Mouse (Mus musculus): Measurements from ENCODE around the gene Stx11. TPM values are rescaled to one million over a fixed set of nuclear protein-coding genes. Genes with fewer than 3 reads are reported as not detected.
"Not testable (repeated sequence)": the region's sequence is repeated elsewhere in the genome, so short reads cannot be mapped to it uniquely, and the experiment has no call there.

Gene Stx11
- polyA plus RNA-seq, 1 experiment from 2014 or later, result 3.2 TPM

DNA sequence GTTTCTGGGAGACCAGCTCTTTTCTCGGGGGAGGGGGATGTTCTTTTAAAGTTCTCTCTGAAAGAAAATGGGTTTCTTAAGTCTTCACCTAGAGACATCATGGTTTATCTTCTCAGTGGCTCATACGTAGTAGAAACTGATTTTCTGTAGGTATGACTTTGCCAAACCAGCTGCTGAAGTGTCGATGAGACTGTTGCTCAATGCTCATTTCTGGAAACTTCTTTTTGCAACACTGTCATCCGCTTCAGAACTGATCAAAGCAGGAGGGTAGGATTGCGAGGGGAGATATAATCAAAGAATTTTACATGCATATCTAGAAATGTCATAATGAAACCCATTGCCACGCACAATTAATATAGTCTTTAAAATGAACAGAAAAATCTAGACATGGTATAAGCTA is 10.5 kb upstream of the Stx11 start:
- H3K27ac ChIP-seq (ENCODE audit: low read depth), result no peak overlapping the region
- no peak overlapping the region for H3K4me2 ChIP-seq (ENCODE audit: low read length)
- no peaks in the 10 kb centered on the region for H3K4me1 ChIP-seq (replicated peaks; ENCODE audit: control insufficient read depth, insufficient read depth, low read length)
- no peaks in the 10 kb centered on the region for H3K27me3 ChIP-seq (replicated peaks; ENCODE audit: control insufficient read depth, insufficient read depth, low read length)
- DNase-seq (ENCODE audit: low spot score) (no peak), ATAC-seq (replicated peaks; ENCODE audit: low FRiP score, low TSS enrichment, low read depth) (no peak)
- no peaks in the 10 kb centered on the region for H3K36me3 ChIP-seq (ENCODE audit: control insufficient read depth, insufficient read depth, low read length)
- H3K9me3 ChIP-seq (ENCODE audit: control insufficient read depth, low read length), result no peaks in the 10 kb centered on the region
- no peak overlapping the region for H3K4me3 ChIP-seq (ENCODE audit: low read depth, low read length)
- WGBS, result 92% methylated on average over 6 of the region's 6 CpGs
- no peak overlapping the region for H3K9ac ChIP-seq (ENCODE audit: low read length)

DNA sequence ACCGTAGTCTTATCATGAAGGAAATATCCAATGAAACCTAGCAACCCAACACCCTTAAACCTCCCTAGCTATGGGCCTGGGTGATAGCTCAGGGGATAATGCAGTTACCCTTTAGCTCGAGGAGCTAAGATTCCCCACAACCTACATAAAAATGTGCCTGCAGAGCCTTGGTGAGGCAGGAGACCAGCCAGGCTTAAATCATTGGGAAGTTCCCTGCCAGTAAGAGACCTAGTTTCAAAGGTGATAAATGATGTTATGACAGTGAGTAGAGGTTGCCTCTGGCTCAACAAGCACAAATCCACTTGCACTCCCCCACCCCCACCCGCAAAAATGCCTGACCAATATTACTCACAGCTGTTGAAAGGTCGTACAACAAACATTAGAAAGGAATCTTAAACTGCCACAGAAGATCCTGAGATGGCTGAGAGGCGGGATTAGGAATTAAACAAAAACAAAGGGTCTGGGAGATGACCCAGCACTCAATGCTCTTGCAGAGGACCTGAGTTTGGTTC is 1.6 kb upstream of the Stx11 start:
- H3K4me2 ChIP-seq (ENCODE audit: low read length), result no peak overlapping the region
- H3K9me3 ChIP-seq (ENCODE audit: control insufficient read depth, low read length), result no peaks in the 10 kb centered on the region
- H3K36me3 ChIP-seq (ENCODE audit: control insufficient read depth, insufficient read depth, low read length), result no peaks in the 10 kb centered on the region
- H3K27ac ChIP-seq (ENCODE audit: low read depth), result no peak overlapping the region
- DNase-seq (ENCODE audit: low spot score) (no peak), ATAC-seq (replicated peaks; ENCODE audit: low FRiP score, low TSS enrichment, low read depth) (no peak)
- H3K9ac ChIP-seq (ENCODE audit: low read length), result no peak overlapping the region
- 58% methylated on average over 5 of the region's 5 CpGs for WGBS
- no peak overlapping the region for H3K4me3 ChIP-seq (ENCODE audit: low read depth, low read length)
- H3K4me1 ChIP-seq (replicated peaks; ENCODE audit: control insufficient read depth, insufficient read depth, low read length), result 0 out of 2 replicates have a peak, but pooled peaks cover 3% of the 10 kb centered on the region
- H3K27me3 ChIP-seq (replicated peaks; ENCODE audit: control insufficient read depth, insufficient read depth, low read length), result no peaks in the 10 kb centered on the region; the same call in 1 of the 2 replicates

DNA sequence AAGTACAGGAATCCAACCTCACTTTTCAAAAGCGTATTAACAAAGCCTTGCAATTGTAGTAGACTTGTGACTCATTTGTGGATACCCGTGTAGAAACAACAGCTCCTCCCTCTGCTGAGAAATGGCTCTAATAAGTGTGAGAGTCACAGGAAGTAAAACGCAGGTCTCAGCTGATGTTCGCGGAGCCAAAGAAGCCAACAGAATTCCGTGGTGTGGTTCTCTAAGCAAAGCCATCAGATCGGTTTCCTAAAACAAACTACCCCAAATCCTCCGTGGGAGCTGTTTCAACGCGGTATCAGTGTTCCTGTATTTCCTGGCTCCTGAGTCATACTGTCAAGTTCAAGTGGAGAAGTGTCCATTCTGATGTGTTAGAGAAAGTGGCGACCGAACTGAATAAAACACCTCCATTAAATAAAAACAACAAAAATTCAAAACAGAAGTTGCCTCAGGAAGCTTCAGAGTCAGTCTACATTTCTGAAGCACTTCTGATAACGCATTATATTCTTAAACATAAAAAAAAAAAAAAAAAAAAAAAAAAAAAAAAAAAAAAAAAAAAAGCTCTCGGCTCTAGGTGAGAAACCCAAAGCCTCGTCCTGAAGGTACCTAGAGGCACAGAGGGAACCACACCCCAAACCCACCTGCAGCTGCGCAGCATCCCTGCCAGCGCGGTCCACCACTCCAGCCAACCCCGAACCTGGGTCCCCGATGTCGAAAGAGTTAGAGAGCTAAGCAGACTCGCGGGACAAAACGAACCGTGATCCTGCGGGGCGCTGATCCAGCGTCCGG is 543 bp downstream of the Stx11 start:
- Histone ChIP-seq H3K4me3 (ENCODE audit: low read depth, low read length) (peak overlapping the region; percentile 70), H3K27ac (ENCODE audit: low read depth) (no peak overlapping the region), H3K9me3 (ENCODE audit: control insufficient read depth, low read length) (no peaks in the 10 kb centered on the region), H3K4me1 (replicated peaks; ENCODE audit: control insufficient read depth, insufficient read depth, low read length) (0 out of 2 replicates have a peak, but pooled peaks cover 3% of the 10 kb centered on the region), H3K4me2 (ENCODE audit: low read length) (peak overlapping the region; percentile 60), H3K9ac (ENCODE audit: low read length) (peak overlapping the region; percentile 51), H3K36me3 (ENCODE audit: control insufficient read depth, insufficient read depth, low read length) (no peaks in the 10 kb centered on the region), H3K27me3 (replicated peaks; ENCODE audit: control insufficient read depth, insufficient read depth, low read length) (no peaks in the 10 kb centered on the region; the same call in 1 of the 2 replicates)
- ATAC-seq (replicated peaks; ENCODE audit: low FRiP score, low TSS enrichment, low read depth) (peak; percentile 69), DNase-seq (ENCODE audit: low spot score) (peak; percentile 57)
- WGBS, result 8% methylated on average over 28 of the region's 29 CpGs

DNA sequence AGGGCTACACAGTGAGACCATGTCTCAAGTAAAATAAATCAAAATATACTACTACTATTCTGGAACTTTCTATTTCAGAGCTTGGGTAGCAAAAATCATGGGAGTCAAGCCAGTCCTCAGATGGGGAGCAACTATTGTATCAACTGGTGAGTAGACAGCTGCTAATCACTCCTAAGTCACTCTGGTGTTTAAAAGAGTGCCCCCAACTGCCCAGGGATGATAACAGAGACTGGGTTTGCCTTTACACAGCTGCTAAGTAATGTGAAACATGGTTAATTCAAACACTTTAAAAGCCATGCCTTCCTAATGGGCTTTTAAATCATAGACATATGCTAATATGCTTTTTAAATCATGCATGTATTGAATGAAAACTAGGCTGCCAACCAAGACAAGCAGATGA is 1.9 kb downstream of the Stx11 start:
- ATAC-seq (replicated peaks; ENCODE audit: low FRiP score, low TSS enrichment, low read depth), result no peak
- Histone ChIP-seq H3K4me1 (replicated peaks; ENCODE audit: control insufficient read depth, insufficient read depth, low read length) (0 out of 2 replicates have a peak, but pooled peaks cover 3% of the 10 kb centered on the region), H3K27me3 (replicated peaks; ENCODE audit: control insufficient read depth, insufficient read depth, low read length) (no peaks in the 10 kb centered on the region; the same call in 1 of the 2 replicates), H3K36me3 (ENCODE audit: control insufficient read depth, insufficient read depth, low read length) (no peaks in the 10 kb centered on the region), H3K4me2 (ENCODE audit: low read length) (no peak overlapping the region), H3K4me3 (ENCODE audit: low read depth, low read length) (no peak overlapping the region), H3K9me3 (ENCODE audit: control insufficient read depth, low read length) (no peaks in the 10 kb centered on the region), H3K27ac (ENCODE audit: low read depth) (no peak overlapping the region), H3K9ac (ENCODE audit: low read length) (no peak overlapping the region)
- no peak for DNase-seq (ENCODE audit: low spot score)

DNA sequence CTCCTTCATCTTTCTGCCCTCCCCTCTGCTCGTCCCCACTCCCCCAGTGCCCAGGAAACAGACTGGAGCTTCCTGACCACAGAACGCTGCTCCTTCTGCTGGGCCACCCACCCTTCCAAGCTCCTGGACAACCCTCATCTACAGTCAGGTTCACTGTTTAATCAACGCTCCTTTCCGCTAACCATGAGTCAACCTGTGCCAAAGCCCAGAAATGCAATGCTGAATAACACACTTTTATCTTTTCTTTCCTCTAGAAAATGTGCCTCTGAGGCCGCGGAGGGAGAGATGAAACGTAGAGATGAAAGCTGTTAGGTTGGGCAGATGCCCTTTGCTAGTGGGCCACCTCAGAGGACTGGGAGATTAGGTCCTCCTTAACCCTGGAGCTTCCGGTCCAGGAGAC is 2.6 kb downstream of the Stx11 start:
- H3K27ac ChIP-seq (ENCODE audit: low read depth), result no peak overlapping the region
- no peak overlapping the region for H3K4me2 ChIP-seq (ENCODE audit: low read length)
- WGBS, result 87% methylated on average over 8 of the region's 8 CpGs
- no peak overlapping the region for H3K4me3 ChIP-seq (ENCODE audit: low read depth, low read length)
- no peaks in the 10 kb centered on the region; the same call in 1 of the 2 replicates for H3K27me3 ChIP-seq (replicated peaks; ENCODE audit: control insufficient read depth, insufficient read depth, low read length)
- DNase-seq (ENCODE audit: low spot score) (no peak), ATAC-seq (replicated peaks; ENCODE audit: low FRiP score, low TSS enrichment, low read depth) (no peak)
- no peaks in the 10 kb centered on the region for H3K9me3 ChIP-seq (ENCODE audit: control insufficient read depth, low read length)
- no peak overlapping the region for H3K9ac ChIP-seq (ENCODE audit: low read length)
- no peaks in the 10 kb centered on the region for H3K36me3 ChIP-seq (ENCODE audit: control insufficient read depth, insufficient read depth, low read length)
- 0 out of 2 replicates have a peak, but pooled peaks cover 3% of the 10 kb centered on the region for H3K4me1 ChIP-seq (replicated peaks; ENCODE audit: control insufficient read depth, insufficient read depth, low read length)

DNA sequence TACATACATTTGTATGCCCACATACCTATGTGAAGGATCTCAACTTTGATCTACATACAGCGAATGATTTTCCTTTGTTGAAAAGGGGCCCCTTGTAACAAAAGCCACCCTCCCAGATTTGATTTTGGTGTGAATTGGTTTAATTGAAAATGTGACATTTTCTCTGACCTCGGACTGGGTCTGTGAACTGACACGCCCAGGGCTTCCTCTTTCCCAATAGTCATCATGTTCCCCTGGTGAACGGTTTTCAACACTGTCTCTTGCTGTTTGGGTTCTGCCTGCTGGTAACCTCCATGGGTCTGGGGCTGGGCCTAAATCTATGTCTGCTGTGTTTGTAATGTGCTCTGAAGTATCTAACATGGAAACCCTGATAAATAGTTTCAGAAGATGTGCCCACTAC is 6.8 kb downstream of the Stx11 start:
- H3K27ac ChIP-seq (ENCODE audit: low read depth), result no peak overlapping the region
- no peaks in the 10 kb centered on the region for H3K9me3 ChIP-seq (ENCODE audit: control insufficient read depth, low read length)
- WGBS, result 88% methylated on average over 4 of the region's 4 CpGs
- H3K27me3 ChIP-seq (replicated peaks; ENCODE audit: control insufficient read depth, insufficient read depth, low read length), result no peaks in the 10 kb centered on the region
- DNase-seq (ENCODE audit: low spot score), result no peak
- no peak overlapping the region for H3K4me3 ChIP-seq (ENCODE audit: low read depth, low read length)
- no peak overlapping the region for H3K9ac ChIP-seq (ENCODE audit: low read length)
- no peak overlapping the region for H3K4me2 ChIP-seq (ENCODE audit: low read length)
- H3K4me1 ChIP-seq (replicated peaks; ENCODE audit: control insufficient read depth, insufficient read depth, low read length), result no peaks in the 10 kb centered on the region
- no peaks in the 10 kb centered on the region for H3K36me3 ChIP-seq (ENCODE audit: control insufficient read depth, insufficient read depth, low read length)
- ATAC-seq (replicated peaks; ENCODE audit: low FRiP score, low TSS enrichment, low read depth), result no peak

DNA sequence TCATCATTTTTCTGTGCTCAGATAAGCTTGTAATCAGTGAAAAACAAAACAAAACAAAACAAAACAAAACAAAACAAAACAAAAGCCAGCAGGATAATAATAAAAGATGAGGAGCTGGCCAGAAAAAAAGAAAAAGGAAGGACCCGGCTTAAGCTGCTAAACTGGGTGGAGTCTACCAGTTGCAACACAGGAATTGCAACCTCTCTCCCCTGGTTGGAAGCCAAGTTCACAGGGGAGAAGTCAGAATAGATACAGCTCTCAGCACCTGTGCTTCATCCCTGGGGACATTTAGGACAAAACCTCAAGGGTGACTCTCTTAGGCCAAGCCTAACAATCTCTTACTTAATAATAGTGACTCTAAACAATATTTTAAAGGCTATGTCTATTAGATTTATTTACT is 8.3 kb downstream of the Stx11 start:
- no peak for DNase-seq (ENCODE audit: low spot score)
- H3K4me3 ChIP-seq (ENCODE audit: low read depth, low read length), result no peak overlapping the region
- H3K4me2 ChIP-seq (ENCODE audit: low read length), result no peak overlapping the region
- H3K27me3 ChIP-seq (replicated peaks; ENCODE audit: control insufficient read depth, insufficient read depth, low read length), result no peaks in the 10 kb centered on the region
- no peak overlapping the region for H3K27ac ChIP-seq (ENCODE audit: low read depth)
- H3K36me3 ChIP-seq (ENCODE audit: control insufficient read depth, insufficient read depth, low read length), result no peaks in the 10 kb centered on the region
- ATAC-seq (replicated peaks; ENCODE audit: low FRiP score, low TSS enrichment, low read depth), result no peak
- H3K9ac ChIP-seq (ENCODE audit: low read length), result no peak overlapping the region
- 62% methylated on average over 1 of the region's 1 CpGs for WGBS
- no peaks in the 10 kb centered on the region for H3K4me1 ChIP-seq (replicated peaks; ENCODE audit: control insufficient read depth, insufficient read depth, low read length)
- H3K9me3 ChIP-seq (ENCODE audit: control insufficient read depth, low read length), result no peaks in the 10 kb centered on the region

DNA sequence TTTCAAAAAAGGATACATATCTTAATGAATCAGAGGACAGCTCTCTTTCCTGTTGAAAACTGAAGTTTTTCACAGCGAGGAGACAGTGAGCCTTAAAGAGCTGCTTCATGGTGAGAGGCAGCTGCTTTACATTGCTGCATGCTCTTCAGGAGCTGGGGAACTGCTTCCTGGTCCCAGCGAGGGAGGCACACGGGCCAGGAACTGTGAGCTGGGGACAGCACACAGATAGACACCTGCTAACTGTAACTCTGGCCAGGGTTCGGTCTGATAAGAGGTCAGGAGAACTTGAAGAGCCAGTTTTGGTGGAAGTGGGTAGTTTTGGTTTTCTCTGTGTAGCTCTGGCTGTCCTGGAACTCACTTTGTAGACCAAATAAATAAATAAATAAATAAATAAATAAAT is 12.7 kb downstream of the Stx11 start:
- H3K4me1 ChIP-seq (replicated peaks; ENCODE audit: control insufficient read depth, insufficient read depth, low read length); H3K36me3 ChIP-seq (ENCODE audit: control insufficient read depth, insufficient read depth, low read length); H3K27me3 ChIP-seq (replicated peaks; ENCODE audit: control insufficient read depth, insufficient read depth, low read length); DNase-seq (ENCODE audit: low spot score); ATAC-seq (replicated peaks; ENCODE audit: low FRiP score, low TSS enrichment, low read depth); H3K9me3 ChIP-seq (ENCODE audit: control insufficient read depth, low read length); H3K9ac ChIP-seq (ENCODE audit: low read length); H3K4me3 ChIP-seq (ENCODE audit: low read depth, low read length); H3K27ac ChIP-seq (ENCODE audit: low read depth); H3K4me2 ChIP-seq (ENCODE audit: low read length): not testable (repeated sequence)
- 54% methylated on average over 4 of the region's 4 CpGs for WGBS

DNA sequence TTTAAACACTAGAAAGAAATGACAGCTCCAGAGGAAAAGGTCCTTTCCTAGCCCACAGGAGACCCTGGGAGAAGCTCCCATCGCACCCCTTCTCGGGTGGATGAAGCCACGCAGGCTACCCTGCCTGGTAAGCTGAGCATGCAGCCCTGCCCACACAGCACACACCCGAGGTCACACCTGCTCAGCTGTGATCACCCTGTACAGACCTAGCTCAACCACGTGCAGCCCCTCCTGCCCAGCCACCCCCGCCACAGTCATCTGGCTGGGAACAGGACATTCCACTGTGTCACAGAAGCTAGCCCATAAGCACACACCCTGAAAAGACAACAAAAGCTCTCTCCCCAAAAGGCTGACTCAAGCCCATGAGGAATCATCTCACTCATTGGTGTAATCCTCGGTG is 14.8 kb downstream of the Stx11 start:
- Histone ChIP-seq H3K4me2 (ENCODE audit: low read length) (no peak overlapping the region), H3K27ac (ENCODE audit: low read depth) (no peak overlapping the region), H3K4me3 (ENCODE audit: low read depth, low read length) (no peak overlapping the region), H3K27me3 (replicated peaks; ENCODE audit: control insufficient read depth, insufficient read depth, low read length) (no peaks in the 10 kb centered on the region), H3K36me3 (ENCODE audit: control insufficient read depth, insufficient read depth, low read length) (no peaks in the 10 kb centered on the region), H3K9me3 (ENCODE audit: control insufficient read depth, low read length) (no peaks in the 10 kb centered on the region), H3K4me1 (replicated peaks; ENCODE audit: control insufficient read depth, insufficient read depth, low read length) (no peaks in the 10 kb centered on the region), H3K9ac (ENCODE audit: low read length) (no peak overlapping the region)
- WGBS, result 64% methylated on average over 7 of the region's 7 CpGs
- ATAC-seq (replicated peaks; ENCODE audit: low FRiP score, low TSS enrichment, low read depth) (peak; percentile 55; the same call in 1 of the 2 replicates), DNase-seq (ENCODE audit: low spot score) (no peak)

All from intestine, embryonic 14.5 days (tissue).